Mouse (Mus musculus) heart, adult 10 weeks (tissue): Measurements from ENCODE around the gene Trap1. TPM values are rescaled to one million over a fixed set of nuclear protein-coding genes. Genes with fewer than 3 reads are reported as not detected.

ENCODE experiments used
- polyA plus RNA-seq: library from polyadenylated mRNA; stranded (reverse); fragments of 350-450 nt; fragmentation: Illumina TruSeq; extraction: RNeasy Lipid Tissue Mini Kit (QIAGEN cat#74804); gene quantifications from one replicate; pipeline ENCODE4 v1.2.3, GENCODE M21; 2014; ENCODE audit warnings: low read depth, low replicate concordance

The Trap1 gene
- 154 TPM for polyA plus RNA-seq

DNA sequence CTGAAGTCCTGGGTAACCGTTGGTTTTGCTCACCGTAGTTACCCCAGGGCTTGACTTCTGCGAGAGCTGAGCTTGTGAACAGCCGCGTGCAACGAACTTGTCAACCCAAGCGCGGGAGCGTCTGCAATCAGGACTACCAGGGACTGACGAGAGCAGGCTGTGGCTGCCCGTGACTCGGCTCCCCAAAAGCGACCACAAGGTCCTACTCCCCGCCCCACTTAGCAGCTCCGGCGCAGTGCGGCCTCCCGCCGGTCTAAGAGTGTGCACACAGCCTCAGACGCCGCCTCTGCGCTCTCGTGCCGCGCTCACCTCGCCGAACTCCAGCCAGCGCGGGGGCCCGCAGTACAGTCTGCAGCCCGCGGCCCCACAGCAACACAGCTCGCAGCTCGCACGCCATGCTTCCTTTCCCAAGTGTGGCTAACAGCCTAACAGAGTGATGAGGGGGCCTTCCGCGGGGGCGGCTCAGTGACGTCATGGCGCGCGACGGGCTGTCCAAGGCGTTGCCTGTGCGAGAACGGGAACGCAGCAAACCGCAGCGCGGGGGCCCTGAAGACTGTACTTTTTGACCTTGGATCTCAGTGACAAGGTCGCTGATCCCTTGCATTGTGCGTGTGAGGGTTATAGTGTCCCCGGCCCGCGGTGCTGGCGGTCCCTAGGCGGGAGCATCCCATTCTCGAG lies at the start of gene Trap1:
Gene Trap1, minus strand, starts transcription at position 444 of the 678 bp plus-strand sequence.

DNA sequence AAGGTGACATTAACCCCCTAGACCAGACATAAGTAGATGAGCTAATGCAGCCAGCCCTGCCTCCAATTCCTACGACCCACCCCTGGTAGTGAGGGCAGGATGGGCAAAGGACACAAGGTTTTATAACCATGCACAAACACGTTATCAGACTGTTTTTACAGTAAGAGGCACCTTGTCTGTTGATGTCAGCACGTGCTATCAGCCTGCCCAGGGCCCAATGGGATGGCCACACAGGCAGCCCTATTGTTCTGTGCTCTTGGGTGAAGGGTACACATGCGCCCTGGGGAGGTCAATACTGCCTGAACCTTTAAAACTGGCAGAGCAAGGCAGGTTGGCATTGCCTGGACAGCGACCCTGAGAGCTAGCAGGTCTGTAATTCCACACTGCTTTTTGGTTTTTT lies 40.8 kb downstream of the Trap1 start, which contains the start of gene Dnase1:
Gene Dnase1, plus strand, starts transcription at position 136 of the 400 bp plus-strand sequence.

DNA sequence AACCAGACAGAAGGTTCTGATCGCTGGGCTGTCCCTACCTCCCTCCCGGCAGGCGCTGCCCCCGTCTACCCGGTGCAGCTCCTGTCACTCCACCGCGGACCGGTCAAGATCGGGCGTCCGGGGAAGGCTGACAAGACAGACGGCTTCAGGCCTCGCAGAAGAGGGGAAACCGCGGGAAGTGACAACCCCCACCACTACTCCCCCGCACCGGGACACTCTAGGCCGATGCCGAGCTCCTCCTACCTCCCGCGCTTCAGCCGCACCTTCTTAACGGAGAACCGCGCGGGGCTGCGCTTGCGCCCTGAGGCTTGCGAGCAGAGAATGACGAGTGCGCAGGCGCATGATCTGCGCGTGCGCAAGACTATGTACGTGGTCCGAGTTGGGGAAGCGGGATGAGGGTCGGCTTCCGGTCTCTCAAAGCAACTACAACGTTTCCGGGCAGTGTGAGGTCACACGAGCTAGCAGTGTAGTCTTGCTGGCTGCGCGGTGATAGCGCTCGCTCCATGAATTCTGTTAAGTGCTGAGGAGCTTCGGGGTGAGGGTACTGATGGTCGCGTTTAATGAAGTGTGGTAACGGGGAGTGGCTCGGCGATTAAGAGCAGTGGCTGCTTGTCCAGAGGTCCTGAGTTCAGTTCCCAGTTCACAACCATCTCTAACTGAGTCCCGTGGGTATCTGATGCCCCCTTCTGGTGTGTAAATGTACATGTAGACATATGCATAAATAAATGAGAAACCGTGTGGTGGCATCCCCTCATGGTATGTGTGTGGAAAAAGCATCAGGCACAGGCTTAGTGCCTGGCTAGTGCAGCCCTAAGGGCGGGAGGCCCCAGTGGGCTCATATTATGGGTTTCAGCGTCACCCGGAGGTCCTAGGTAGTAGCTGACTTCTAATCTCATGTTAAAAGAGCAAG lies 73.9 kb downstream of the Trap1 start, which contains the start of gene Slx4:
Gene Slx4, minus strand, starts transcription at position 282 of the 910 bp plus-strand sequence.

Other genes starting within 250 kb of the Trap1 start
- not detected for gene Olfr15, start 246.9 kb downstream of the Trap1 start, polyA plus RNA-seq
- 1.7 TPM for gene Zfp174, start 230.6 kb downstream of the Trap1 start, polyA plus RNA-seq
- 58.3 TPM for gene Naa60, start 205.5 kb downstream of the Trap1 start, polyA plus RNA-seq
- gene Zfp597, start 193.3 kb downstream of the Trap1 start, polyA plus RNA-seq = 8.6 TPM
- gene Gm20695, start 193.2 kb downstream of the Trap1 start, polyA plus RNA-seq = 1.6 TPM
- gene 1700037C18Rik, start 169.1 kb downstream of the Trap1 start, polyA plus RNA-seq = 3.6 TPM
- gene Cluap1, start 169.0 kb downstream of the Trap1 start, polyA plus RNA-seq = 16.3 TPM
- 1.2 TPM for gene Nlrc3, start 101.2 kb downstream of the Trap1 start, polyA plus RNA-seq
- 9.7 TPM for gene Slx4, start 74.1 kb downstream of the Trap1 start, polyA plus RNA-seq
- gene Dnase1, start 40.9 kb downstream of the Trap1 start, polyA plus RNA-seq = not detected
- 7.9 TPM for gene Crebbp, start 136.2 kb upstream of the Trap1 start, polyA plus RNA-seq